Mouse (Mus musculus): Measurements from ENCODE around the gene Hist1h3e. TPM values are rescaled to one million over a fixed set of nuclear protein-coding genes. Genes with fewer than 3 reads are reported as not detected.

Gene Hist1h3e
- 0.56 TPM for polyA plus RNA-seq (2014; fragmentation: Illumina TruSeq; extraction: RNeasy Lipid Tissue Mini Kit (QIAGEN cat#74804); ENCODE audit: low replicate concordance)

DNA sequence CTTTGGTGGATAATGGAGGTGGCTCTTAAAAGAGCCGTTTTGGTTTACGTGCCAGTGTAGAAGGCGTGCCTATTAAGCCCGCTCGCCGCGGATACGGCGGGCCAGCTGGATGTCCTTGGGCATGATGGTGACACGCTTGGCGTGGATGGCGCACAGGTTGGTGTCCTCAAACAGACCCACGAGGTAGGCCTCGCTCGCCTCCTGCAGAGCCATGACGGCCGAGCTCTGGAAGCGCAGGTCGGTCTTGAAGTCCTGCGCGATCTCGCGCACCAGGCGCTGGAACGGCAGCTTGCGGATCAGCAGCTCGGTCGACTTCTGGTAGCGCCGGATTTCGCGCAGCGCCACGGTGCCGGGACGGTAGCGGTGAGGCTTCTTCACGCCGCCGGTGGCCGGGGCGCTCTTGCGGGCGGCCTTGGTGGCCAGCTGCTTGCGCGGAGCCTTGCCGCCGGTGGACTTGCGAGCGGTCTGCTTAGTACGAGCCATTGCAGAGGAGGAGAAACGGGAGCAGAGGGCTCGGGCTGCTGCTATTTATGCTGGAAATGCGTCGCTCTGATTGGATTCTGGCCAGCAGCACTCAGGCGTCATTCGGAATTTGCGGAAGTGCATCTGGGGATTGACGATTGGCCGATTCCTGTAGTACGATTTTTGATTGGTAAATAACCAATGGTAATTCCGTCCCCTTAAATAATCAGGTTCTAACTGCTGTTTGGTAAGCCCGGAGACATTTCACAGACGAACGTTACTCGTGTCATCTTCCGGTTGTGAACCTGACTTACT is at the start of gene Hist1h3e:
Gene Hist1h3e (minus strand): TSS at position 487 of the 777 bp plus-strand sequence.

DNA sequence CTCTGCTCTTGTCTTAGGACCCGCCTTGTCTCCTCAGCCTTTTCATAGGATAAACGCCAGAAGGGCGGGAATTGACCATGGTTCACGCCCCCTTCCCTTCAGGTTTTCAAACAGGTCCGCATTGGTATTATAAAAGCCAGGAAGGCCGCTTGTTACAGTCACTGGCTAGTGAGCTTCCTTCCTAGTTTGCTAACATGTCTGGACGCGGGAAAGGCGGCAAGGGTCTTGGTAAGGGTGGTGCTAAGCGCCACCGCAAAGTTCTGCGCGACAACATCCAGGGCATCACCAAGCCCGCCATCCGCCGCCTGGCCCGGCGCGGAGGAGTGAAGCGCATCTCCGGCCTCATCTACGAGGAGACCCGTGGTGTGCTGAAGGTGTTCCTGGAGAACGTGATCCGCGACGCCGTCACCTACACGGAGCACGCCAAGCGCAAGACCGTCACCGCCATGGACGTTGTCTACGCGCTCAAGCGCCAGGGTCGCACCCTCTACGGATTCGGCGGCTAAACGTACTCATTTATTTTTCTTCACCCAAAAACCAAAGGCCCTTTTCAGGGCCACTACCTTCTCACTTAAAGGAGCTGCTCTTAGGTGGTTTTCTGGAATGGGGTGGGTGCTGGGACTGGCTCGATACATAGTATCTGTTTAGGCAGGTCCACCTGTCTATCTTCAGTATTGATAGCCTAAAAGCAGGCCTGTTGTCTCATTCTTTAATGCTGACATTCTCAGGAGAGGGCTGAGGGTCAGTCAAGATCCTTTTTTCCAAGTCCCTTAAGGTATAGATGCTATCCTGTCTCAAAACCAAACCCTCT is 19.4 kb upstream of the Hist1h3e start, which contains the start of gene Hist1h4d:
Gene Hist1h4d (plus strand): TSS at position 191 of the 811 bp plus-strand sequence.

DNA sequence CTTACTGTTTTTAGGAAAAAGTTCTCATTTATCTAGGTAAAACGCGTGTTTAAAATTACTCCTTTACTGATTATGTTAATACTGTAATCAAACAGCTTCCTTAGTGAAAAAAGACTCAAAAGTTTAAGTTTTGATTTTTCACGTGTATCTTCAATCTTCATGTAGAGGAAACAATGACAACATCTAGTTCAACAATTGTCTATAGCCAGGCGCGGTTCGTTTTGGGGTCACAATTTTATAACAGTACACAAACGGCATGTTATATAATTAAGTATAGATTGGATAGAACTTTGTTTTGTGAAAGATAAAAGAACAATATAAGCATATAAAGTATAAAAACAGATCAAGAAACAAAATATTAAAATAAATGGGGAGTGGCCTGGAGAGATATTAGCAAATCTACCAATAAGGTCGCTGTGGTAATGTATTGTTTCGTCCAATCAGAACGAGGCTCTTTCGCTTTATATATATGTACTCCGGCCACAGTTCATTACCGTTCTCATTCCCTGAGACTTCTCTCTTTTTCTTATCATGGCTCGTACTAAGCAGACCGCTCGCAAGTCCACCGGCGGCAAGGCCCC is 13.2 kb upstream of the Hist1h3e start, which contains the start of gene Hist1h3d:
Gene Hist1h3d (plus strand): TSS at position 493 of the 581 bp plus-strand sequence.

DNA sequence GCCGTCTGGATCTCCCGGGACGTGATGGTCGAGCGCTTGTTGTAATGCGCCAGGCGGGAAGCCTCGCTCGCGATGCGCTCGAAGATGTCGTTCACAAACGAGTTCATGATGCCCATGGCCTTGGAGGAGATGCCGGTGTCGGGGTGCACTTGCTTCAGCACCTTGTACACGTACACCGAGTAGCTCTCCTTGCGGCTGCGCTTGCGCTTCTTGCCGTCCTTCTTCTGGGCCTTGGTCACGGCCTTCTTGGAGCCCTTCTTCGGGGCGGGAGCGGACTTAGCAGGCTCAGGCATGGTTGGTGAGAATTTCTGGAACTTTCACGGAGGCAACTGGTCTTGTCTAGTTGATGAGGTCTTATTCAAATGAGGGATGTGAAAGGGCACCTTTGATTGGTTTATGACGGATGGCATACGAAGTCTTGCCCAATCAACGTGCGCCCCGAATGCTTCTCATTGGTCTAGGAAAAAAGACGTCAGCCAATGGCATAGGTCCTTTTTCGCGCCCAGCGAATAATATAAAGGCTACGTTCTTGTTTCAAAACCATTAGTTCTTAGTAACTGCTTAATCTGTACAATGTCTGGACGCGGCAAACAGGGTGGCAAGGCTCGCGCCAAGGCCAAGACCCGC is 11.8 kb upstream of the Hist1h3e start, which contains the start of the genes Hist1h2bf and Hist1h2ad:
Gene Hist1h2bf (minus strand): TSS at position 299 of the 627 bp plus-strand sequence.
Gene Hist1h2ad (plus strand): TSS at position 484 of the 627 bp plus-strand sequence.

DNA sequence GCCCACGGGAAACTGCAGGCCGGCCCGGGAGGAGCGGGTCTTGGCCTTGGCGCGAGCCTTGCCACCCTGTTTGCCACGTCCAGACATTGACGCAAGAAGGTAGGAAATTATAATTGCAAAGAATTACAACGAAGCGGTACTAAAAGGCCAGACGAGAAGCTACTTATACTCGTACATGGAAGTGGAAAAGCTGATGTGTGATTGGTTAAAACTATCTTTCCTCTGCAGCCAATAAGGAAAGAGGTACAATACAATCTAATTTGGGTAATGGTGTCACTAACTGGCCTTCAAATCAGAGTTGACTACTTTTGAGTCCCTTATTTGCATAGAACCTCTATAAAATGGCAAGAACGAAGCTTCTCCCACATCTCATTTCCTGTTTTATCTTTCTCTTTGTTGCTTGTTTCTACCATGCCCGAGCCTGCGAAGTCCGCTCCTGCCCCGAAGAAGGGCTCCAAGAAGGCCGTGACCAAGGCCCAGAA is 8.9 kb upstream of the Hist1h3e start, which contains the start of the genes Hist1h2ae and Hist1h2bg:
Gene Hist1h2ae (minus strand): TSS at position 199 of the 482 bp plus-strand sequence.
Gene Hist1h2bg (plus strand): TSS at position 375 of the 482 bp plus-strand sequence.

DNA sequence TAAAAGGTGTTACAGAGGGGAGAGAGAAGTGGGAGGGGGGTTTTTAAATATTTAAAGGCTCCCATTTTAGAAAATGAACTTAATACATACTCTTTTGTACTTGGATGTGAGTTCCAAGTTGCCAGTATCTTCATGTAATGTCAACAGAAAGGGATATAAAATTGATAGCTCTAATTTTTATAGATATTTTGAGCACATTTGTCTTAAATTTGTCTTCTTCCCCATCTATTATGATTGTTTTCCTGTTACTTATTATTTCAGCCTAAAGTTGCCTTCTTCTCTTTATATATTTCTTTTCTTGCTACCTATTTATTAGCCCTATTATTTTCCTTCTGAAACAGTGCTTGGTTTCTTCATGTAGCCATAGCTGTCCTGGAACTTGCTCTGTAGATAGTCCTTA is 9.2 kb downstream of the Hist1h3e start, which contains the start of gene Hist1h1d:
Gene Hist1h1d (plus strand): TSS at position 301 of the 400 bp plus-strand sequence.

DNA sequence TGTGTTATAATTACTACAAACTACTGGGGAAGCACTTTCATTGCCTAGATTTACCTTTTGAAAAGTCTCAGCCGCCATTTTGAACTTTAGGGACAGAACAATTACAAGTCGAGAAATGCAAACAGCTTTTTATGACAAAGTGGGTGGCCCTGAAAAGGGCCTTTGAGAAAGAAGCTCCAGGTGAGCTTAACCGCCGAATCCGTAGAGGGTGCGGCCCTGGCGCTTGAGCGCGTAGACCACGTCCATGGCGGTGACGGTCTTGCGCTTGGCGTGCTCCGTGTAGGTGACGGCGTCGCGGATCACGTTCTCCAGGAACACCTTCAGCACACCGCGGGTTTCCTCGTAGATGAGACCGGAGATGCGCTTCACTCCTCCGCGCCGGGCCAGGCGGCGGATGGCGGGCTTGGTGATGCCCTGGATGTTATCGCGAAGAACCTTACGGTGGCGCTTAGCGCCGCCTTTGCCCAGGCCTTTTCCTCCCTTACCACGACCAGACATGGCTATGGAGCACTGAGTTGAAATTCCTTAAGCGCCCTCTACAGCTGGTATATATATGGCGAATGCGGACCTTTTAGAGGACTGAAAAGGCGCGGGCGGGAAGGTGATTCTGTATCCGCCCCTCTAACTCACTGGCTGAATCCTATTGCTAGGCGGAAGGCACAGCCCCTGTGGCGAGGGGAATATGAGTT is 10.9 kb downstream of the Hist1h3e start, which contains the start of gene Hist1h4f:
Gene Hist1h4f (minus strand): TSS at position 503 of the 689 bp plus-strand sequence.

DNA sequence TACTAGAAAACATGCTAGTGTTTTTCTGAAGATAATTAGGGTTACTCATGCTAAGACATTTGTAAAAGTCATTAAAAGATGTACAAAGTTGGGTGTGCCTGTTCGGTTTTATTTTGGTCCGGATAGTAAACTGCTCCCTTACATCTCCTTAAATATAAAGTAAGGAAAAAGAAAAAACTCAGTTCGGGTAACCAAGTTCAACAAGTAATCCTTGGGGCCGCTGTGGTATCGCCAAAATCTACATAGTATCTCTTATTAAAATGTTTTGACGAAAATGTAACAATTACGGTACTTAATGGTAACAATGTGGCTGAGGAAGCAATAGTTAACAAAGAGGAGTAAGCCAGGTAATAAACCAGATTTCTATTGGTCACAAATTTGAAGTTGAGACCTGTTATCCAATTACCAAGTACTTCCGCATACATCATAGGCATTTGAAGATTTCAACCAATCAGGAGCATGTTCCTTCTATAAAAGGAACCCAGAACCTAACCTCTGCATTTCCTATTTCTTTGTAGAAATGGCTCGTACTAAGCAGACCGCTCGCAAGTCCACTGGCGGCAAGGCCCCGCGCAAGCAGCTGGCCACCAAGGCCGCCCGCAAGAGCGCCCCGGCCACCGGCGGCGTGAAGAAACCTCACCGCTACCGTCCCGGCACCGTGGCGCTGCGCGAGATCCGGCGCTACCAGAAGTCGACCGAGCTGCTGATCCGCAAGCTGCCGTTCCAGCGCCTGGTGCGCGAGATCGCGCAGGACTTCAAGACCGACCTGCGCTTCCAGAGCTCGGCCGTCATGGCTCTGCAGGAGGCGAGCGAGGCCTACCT is 18.0 kb downstream of the Hist1h3e start, which contains the start of gene Hist1h3f:
Gene Hist1h3f (plus strand): TSS at position 88 of the 822 bp plus-strand sequence.

DNA sequence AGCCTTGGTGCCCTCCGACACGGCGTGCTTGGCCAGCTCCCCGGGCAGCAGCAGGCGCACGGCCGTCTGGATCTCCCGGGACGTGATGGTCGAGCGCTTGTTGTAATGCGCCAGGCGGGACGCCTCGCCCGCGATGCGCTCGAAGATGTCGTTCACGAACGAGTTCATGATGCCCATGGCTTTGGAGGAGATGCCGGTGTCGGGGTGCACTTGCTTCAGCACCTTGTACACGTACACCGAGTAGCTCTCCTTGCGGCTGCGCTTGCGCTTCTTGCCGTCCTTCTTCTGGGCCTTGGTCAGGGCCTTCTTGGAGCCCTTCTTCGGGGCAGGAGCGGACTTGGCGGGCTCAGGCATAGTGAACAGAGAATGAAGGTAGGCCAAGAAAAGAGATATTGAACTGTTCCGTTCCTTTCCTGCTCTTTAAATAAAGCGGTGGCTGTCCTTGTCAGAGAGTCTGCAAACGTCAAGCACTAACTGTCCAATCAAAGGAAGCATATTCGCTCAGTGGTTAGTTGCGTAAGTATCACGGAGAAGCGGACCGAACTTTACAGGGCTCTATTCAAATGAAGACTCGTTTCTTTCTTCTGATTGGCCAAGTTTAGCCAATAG is 19.1 kb downstream of the Hist1h3e start, which contains the start of gene Hist1h2bh:
Gene Hist1h2bh (minus strand): TSS at position 394 of the 609 bp plus-strand sequence.

DNA sequence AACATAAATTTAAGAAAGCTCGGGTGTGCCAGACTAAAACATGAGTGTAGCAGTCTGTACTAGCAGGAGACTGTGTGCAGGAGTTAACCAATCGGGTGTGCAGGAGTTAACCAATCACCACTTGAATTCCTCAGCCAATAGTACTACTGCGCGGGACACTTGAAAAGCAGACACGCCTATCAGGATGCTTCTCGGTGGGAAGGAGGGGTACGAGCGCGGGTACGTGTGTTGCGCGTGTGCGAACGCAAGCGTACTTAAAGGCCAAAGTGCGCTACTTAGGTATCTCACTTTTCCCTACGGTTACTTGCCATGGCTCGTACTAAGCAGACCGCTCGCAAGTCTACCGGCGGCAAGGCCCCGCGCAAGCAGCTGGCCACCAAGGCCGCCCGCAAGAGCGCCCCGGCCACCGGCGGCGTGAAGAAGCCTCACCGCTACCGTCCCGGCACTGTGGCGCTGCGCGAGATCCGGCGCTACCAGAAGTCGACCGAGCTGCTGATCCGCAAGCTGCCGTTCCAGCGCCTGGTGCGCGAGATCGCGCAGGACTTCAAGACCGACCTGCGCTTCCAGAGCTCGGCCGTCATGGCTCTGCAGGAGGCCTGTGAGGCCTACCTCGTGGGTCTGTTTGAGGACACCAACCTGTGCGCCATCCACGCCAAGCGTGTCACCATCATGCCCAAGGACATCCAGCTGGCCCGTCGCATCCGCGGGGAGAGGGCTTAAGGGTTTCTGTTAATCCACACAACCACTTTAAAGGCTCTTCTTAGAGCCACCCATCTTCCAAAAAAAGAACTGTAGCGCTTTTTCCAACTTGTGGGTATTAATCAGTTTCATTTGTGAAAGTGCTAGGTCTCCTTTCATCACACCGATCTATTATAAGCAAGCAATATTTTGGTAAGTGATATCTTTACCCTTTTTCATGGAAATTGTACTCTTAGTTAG is 26.8 kb downstream of the Hist1h3e start, which contains the start of gene Hist1h3g:
Gene Hist1h3g (plus strand): TSS at position 286 of the 939 bp plus-strand sequence.

DNA sequence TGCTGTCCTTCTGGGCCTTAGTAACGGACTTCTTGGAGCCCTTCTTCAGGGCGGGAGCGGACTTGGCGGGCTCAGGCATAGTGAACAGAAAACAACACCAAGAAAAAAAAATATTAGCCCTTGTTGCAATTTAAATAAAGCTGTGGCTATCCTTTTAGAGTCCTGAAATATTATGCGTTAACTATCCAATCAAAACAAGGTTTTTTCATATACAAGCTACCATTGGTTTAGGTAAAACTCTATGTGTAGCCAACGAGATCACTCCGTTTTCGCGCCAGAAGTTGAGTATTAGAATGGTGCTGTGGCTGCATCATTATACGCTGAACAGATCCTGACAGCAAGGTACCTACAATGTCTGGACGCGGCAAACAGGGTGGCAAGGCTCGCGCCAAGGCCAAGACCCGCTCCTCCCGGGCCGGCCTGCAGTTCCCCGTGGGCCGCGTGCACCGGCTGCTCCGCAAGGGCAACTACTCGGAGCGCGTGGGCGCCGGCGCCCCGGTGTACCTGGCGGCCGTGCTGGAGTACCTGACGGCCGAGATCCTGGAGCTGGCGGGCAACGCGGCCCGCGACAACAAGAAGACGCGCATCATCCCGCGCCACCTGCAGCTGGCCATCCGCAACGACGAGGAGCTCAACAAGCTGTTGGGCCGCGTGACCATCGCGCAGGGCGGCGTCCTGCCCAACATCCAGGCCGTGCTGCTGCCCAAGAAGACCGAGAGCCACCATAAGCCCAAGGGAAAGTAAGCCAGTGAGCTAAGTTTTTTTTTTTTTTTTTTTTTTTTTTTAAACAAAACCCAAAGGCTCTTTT is 28.4 kb downstream of the Hist1h3e start, which contains the start of gene Hist1h2af:
Gene Hist1h2af (plus strand): TSS at position 347 of the 808 bp plus-strand sequence.

DNA sequence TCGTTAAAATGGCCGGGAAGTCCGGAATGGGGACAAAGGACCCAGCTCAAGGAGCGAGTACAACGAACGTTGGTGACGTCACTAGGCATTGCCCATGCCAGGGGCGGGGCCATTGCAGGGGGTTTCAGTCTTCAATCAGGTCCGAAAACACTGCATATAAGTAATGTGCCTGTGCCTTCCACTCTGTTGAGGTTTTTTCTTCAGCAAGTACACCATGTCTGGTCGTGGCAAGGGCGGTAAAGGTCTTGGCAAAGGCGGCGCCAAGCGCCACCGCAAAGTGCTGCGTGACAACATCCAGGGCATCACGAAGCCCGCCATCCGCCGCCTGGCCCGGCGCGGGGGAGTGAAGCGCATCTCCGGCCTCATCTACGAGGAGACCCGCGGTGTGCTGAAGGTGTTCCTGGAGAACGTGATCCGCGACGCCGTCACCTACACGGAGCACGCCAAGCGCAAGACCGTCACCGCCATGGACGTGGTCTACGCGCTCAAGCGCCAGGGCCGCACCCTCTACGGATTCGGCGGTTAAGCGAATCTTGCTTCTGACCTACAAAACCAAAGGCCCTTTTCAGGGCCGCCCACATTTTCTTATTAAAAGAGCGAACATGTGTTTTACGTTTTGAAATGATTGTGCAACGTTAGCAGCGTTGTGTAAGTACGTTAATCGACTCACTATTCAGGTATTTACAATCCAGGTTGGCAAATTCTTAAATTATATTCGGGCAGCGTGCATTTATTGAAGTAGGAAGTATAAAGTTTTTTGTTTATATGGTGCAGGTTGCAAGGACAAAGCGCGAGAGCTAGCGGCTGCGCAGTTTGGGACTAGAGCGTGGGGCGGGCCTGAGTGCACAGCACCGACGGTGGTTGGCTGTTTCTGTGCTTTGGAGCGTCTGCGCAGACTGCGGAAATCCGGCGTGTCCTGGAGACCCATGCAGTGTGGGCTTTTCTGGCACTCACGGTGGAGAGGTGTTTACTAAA is 31.0 kb downstream of the Hist1h3e start, which contains the start of gene Hist1h4h:
Gene Hist1h4h (plus strand): TSS at position 150 of the 975 bp plus-strand sequence.

